Mouse (Mus musculus) activated CD4-positive, CD25-positive, alpha-beta regulatory T cell, adult 9 weeks (primary cell): ENCODE data around the gene Vav2. TPM values are rescaled to one million over a fixed set of nuclear protein-coding genes. Genes with fewer than 3 reads are reported as not detected.

Experiments used
- polyA plus RNA-seq: library from polyadenylated mRNA; unstranded; fragments of 100-300 nt; shearing (Covaris generic); gene quantifications from one replicate; pipeline ENCODE4 v1.2.1, GENCODE M21; 2017

Vav2 gene
- polyA plus RNA-seq = 10.3 TPM

GRCm38 (mm10) chr2:27426855-27427457 lies at the start of gene Vav2:
Gene Vav2 (minus strand): TSS chr2:27427033.

GRCm38 (mm10) chr2:27441767-27442707 lies 15.2 kb upstream of the Vav2 start, which contains the start of gene Brd3os:
Gene Brd3os (plus strand): TSS chr2:27442324.

DNA sequence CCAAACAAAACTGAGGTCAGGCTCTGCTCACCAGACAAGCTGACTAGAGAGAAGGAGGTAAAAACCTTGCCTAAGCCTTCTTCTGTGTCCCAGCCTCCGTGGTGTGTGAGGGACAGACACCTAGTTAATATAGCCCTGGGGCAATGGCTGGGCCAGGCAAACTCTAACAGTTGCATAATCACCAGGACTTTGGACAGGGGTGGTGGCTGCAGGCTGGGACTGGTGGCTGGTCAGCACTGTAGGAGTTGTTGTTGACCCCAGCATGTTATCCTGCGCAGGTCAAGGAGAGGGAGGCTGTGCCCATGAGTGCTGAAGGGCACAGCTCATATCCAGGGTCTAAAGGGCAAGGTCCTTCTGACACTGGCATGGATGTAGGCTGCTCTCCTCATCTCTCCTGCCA lies 178.6 kb downstream of the Vav2 start, which contains the start of gene Sardh:
Gene Sardh, minus strand, starts transcription at position 127 of the 400 bp plus-strand sequence.

Other genes with a start within 250 kb of the Vav2 start
- 2.4 TPM for gene Sardh, start 178.7 kb downstream of the Vav2 start, polyA plus RNA-seq
- gene Brd3os, start 15.3 kb upstream of the Vav2 start, polyA plus RNA-seq = 0.54 TPM
- 54.1 TPM for gene Brd3, start 80.6 kb upstream of the Vav2 start, polyA plus RNA-seq
- 29.4 TPM for gene Wdr5, start 88.1 kb upstream of the Vav2 start, polyA plus RNA-seq
- gene Rxra, start 249.4 kb upstream of the Vav2 start, polyA plus RNA-seq = 4.9 TPM